Mouse (Mus musculus) brown adipose tissue, adult 24 weeks (tissue): ENCODE data around the gene Flcn. TPM values are rescaled to one million over a fixed set of nuclear protein-coding genes. Genes with fewer than 3 reads are reported as not detected.
"Not testable (repeated sequence)": the region's sequence is repeated elsewhere in the genome, so short reads cannot be mapped to it uniquely, and the experiment has no call there.

Experiments
- H3K27ac ChIP-seq: fragments of 200-500 bp; replicated peaks from 2 replicates; pipeline ENCODE4 v1.5.1; 2012; ENCODE audit warnings: low read depth, mild to moderate bottlenecking, low read length
- H3K4me1 ChIP-seq: fragments of 200-500 bp; 2 replicates; pipeline ENCODE4 v1.6.1; 2012; ENCODE audit warnings: low read length, mixed read lengths; ENCODE audit not compliant: control insufficient read depth, insufficient read depth, insufficient read length
- H3K4me3 ChIP-seq: fragments of 200-500 bp; 2 replicates; pipeline ENCODE4 v1.5.1; 2012; ENCODE audit warnings: low read depth, mild to moderate bottlenecking, low read length, moderate library complexity; ENCODE audit not compliant: insufficient read depth
- polyA plus RNA-seq: library from polyadenylated mRNA; stranded (reverse); fragments of >200 nt; gene quantifications from 2 replicates; pipeline ENCODE4 v1.2.4, GENCODE M21; 2012; ENCODE audit not compliant: missing spikeins, insufficient read depth, insufficient read length

Flcn gene
- 17.9 and 27.3 TPM in 2 replicates for polyA plus RNA-seq

DNA sequence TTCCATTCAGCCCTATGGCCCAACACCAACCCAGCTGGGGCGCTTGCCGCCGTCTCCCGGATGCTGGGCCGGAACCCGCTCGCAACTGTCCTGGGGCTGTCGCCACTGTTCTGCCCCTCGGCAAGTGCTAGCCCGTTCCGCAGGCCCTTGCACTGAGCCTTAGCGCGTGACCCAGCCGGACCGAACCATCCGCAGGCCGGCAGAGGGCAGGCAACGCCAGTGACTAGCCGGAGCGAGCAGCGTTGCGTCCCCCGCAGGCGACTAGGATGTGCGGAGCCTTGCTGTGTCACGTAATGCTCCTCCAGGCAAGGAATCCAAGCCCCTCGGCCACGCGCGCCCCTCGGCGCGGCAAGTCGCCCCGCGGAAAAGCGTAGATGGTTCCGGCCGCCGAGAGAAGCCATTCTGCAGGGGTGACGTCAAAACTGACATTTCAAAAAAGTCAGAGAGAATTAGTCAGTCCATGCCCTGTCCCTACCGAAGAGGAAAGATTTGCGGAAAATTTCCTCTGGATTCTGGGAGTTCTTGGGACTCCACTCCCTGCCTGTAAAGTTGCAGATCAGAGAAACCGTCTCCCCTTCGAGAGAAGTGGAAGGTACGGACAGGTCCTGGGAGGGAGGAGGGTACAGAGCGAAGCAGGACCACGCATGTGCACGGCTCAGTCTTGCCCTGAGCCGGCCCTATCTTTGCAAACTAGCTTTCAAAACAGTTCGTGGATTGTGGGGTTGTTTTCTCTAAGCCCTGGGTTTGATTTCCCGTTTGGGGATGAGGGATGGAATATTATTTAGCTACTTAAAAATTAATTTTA, at the start of gene Flcn:
Gene Flcn, minus strand, starts transcription at position 347 of the 805 bp plus-strand sequence.
- peak within 1 kb of the TSS; percentile 85 for H3K4me3 ChIP-seq

GRCm38 (mm10) chr11:59852865-59853264, 43.0 kb upstream of the Flcn start:
- H3K4me1 ChIP-seq: peaks cover 7% of the 10 kb centered on the region
- H3K27ac ChIP-seq: no peak overlapping the region
- H3K4me3 ChIP-seq: no peak overlapping the region

More for the DNA sequence above, at the start of gene Flcn:
- H3K27ac ChIP-seq: peak within 1 kb of the TSS; percentile 100
- H3K4me1 ChIP-seq: peaks cover 5% of the 10 kb centered on the region

DNA sequence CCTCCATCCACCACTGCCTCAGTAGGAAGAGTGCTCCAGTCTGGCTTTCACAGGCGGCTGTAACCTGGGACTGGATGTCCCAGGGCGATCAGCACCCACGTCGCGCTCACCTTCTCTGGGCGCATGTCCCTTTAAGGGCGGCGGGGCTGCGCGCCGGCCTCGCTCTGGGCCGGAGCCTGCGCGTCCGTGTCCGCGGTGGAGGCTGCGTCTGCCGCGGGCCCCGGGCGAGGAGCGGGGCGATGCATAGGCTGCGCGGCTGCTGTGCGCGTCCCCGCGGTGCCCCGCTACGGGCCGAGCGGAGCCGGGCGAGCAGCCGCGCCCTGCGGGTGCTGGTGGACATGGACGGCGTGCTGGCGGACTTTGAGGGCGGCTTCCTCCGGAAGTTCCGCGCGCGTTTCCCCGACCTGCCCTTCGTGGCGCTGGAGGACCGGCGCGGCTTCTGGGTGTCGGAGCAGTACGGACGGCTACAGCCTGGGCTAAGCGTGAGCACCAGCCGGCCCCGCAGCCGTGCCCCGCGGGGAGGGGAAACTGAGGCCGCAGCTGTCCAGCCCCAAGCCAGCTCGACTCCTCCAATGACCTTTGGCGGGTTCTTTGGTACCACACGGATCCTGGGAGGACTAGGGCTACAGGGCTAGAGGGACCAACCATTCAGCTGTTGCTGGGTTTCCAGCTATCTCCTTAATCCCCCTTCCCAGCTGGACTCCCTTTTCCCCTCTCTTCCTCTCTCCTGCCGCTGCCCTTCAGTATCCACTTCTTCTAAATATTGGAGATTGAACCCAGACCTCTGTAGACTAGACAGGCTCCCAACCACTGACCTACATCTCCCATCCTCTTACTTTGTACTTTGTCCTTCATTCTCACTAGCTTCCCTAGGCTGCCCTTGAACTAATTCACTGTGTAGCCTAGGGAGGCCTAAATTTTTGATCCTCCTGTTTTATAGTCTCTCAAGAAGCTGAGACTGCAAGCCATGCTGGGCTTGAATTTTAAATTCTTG, 38.4 kb upstream of the Flcn start:
- peaks cover 7% of the 10 kb centered on the region for H3K4me1 ChIP-seq
- H3K4me3 ChIP-seq: peak overlapping the region; percentile 99
- peak overlapping the region; percentile 94 for H3K27ac ChIP-seq

DNA sequence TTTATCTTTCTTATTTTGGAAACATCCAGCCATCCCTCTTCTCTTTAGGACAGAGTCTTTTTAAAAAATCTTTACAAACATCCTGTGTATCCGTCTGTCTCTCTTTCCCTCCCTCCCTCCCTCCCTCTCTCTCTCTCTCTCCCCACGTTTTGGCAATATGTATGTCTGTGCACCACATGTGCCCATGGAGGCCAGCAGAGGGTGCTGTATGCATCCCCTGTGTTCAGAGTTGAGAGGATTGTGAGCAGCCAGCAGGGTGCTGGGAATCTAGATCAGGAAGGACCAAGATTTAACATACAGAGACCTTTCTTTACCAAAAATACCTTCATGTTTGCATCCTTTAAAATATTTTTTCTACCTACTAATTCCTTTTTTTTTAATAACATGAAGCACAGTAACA, 37.3 kb upstream of the Flcn start:
- Histone ChIP-seq H3K4me3 (no peak overlapping the region), H3K27ac (no peak overlapping the region), H3K4me1 (peaks cover 7% of the 10 kb centered on the region)

DNA sequence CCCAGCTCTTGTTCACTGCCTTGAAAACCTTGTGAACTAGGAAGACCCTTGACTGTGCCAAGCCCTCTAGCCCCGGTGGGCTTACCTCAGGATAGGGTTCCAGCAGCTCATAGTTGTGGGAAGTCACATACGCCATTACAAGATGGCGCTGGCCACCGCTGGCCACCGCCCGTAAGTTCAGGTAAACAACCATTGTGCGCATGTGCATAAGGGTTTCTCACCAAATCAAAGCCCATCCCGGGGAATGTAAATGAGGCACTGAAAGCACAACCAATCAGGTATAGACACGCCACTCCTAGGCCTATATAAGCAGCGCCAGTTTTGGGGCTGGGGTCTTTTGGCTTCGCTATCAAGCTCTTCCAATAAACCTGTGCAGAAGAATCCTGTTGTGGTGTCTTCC, 36.5 kb upstream of the Flcn start:
- Histone ChIP-seq H3K4me3 (no peak overlapping the region), H3K27ac (no peak overlapping the region), H3K4me1 (peaks cover 7% of the 10 kb centered on the region)

GRCm38 (mm10) chr11:59839459-59840126, 29.8 kb upstream of the Flcn start, which contains the start of gene Cops3:
Cops3 (minus strand) TSS chr11:59839838.
- Histone ChIP-seq H3K27ac (peak within 1 kb of the TSS; percentile 97), H3K4me1 (no peaks in the 10 kb centered on the region), H3K4me3 (peak within 1 kb of the TSS; percentile 84)

GRCm38 (mm10) chr11:59839008-59839458, 29.2 kb upstream of the Flcn start, which contains the start of gene Nt5m:
Nt5m (plus strand) TSS chr11:59839447.
- Histone ChIP-seq H3K4me1 (no peaks in the 10 kb centered on the region), H3K27ac (peak within 1 kb of the TSS; percentile 97), H3K4me3 (peak within 1 kb of the TSS; percentile 84)

DNA sequence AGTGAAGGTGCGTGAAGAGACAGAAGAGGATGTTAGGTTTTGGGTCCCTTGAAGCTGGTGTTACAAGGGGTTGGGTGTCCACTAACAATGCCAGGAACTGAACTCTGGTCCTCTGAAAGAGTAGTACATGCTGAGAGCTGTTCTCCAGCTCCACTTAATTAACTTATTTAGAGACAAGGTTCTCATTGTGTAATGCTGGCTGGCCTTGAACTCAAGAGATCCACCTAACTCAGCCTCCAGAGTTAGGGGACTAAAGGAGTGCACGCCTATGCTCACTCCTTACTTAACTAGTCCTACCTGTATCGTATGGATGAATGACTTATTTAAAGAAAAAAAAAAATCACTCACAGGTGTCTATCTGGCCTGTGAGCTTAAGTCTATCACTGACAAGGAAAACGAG, 28.6 kb upstream of the Flcn start:
- Histone ChIP-seq H3K4me3 (peak overlapping the region; percentile 58), H3K4me1 (no peaks in the 10 kb centered on the region)

GRCm38 (mm10) chr11:59837789-59838188, 28.0 kb upstream of the Flcn start:
- not testable (repeated sequence) for H3K4me1 ChIP-seq, H3K4me3 ChIP-seq, H3K27ac ChIP-seq

More for the DNA sequence above, 28.6 kb upstream of the Flcn start:
- no peak overlapping the region for H3K27ac ChIP-seq

DNA sequence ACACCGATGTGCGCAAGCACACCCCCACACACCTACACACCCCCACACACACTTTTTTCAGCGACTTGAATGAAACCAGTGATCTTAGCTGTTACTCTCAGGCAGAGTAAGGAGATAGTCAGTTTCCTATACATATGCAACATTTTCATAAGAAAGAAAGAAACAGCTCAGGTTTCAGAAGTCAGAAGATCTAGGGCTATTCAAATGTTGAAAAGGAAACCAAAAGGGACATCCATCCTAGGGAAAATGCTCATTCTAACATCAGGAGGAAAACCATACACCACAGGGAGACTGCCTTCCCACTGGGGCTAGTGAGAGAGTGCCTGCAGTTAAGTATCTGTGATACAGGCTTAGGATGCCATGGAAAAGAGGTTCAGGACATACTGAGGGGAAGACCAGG, 11.8 kb upstream of the Flcn start:
- Histone ChIP-seq H3K27ac (no peak overlapping the region), H3K4me1 (no peaks in the 10 kb centered on the region), H3K4me3 (no peak overlapping the region)

GRCm38 (mm10) chr11:59817916-59818315, 8.1 kb upstream of the Flcn start:
- Histone ChIP-seq H3K4me1 (no peaks in the 10 kb centered on the region), H3K27ac (no peak overlapping the region), H3K4me3 (no peak overlapping the region)

DNA sequence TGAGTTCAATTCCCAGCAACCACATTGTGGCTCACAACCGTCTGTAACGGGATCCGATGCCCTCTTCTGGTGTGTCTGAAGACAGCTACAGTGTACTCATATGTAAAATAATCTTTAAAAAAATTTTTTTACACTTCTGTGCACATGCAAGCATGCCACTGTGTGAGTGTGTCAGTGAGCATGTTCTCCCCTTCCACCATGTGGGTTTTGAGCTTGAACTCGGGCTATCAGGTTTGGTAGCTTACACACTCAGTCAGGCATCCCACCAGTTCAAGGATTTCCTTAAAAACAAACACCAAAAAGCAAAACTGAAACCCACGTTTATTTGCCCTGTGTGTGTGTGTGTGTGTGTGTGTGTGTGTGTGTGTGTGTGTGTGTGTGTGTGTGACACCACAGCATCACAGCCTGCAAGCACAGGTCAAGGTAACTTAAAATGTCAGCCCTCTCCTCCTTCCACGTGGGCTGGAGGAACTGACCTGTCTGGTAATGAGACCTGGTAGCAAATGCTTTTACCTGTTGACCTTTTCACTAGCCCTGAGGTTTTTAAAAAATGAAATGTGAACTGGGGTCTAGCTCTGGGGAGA, 5.8 kb upstream of the Flcn start:
- Histone ChIP-seq H3K27ac (no peak overlapping the region), H3K4me3 (no peak overlapping the region), H3K4me1 (no peaks in the 10 kb centered on the region; the same call in 1 of the 2 replicates)

GRCm38 (mm10) chr11:59814936-59815335, 5.1 kb upstream of the Flcn start:
- Histone ChIP-seq H3K4me1 (no peaks in the 10 kb centered on the region; the same call in 1 of the 2 replicates), H3K4me3 (no peak overlapping the region), H3K27ac (peak overlapping the region; percentile 41; the same call in 1 of the 2 replicates)

GRCm38 (mm10) chr11:59814311-59814710, 4.5 kb upstream of the Flcn start:
- Histone ChIP-seq H3K4me3 (no peak overlapping the region), H3K27ac (peak overlapping the region; percentile 64; the same call in 1 of the 2 replicates), H3K4me1 (no peaks in the 10 kb centered on the region; the same call in 1 of the 2 replicates)
